Mouse (Mus musculus): ENCODE data around the gene Zfp523. TPM values are rescaled to one million over a fixed set of nuclear protein-coding genes. Genes with fewer than 3 reads are reported as not detected.

Gene Zfp523
- total and polyA plus RNA-seq, 3 experiments = 29.5 to 53.0 TPM; not detected in 1

- H3K9ac ChIP-seq (ENCODE audit: control insufficient read depth, low read depth, low read length, poor library complexity, severe bottlenecking) = peak overlapping the region; percentile 11
- H3K36me3 ChIP-seq (ENCODE audit: control insufficient read depth in 1 of 2, insufficient read depth in 2 of 2, low read length in 2 of 2) = peaks cover 0 to 2% of the 10 kb centered on the region in 2 experiments; a peak in 1 of 4 replicates
- peaks cover 3 to 9% of the 10 kb centered on the region in 2 experiments; a peak in 3 of 4 replicates for H3K4me1 ChIP-seq (ENCODE audit: control insufficient read depth in 1 of 2, insufficient read depth in 2 of 2, low read length in 2 of 2)
- no peak overlapping the region for H3K4me3 ChIP-seq (ENCODE audit: control insufficient read depth in 1 of 2, insufficient read depth in 1 of 2, low read depth in 2 of 2, low read length in 2 of 2)
- DNase-seq (ENCODE audit: low read depth, low spot score) = no peak
- peaks cover 5% of the 10 kb centered on the region; the same call in 1 of the 2 replicates for H3K79me2 ChIP-seq (ENCODE audit: control insufficient read depth, insufficient read depth, low read length, poor library complexity)
- H3K27me3 ChIP-seq (ENCODE audit: control insufficient read depth in 1 of 2, insufficient read depth in 2 of 2, low read length in 2 of 2) = no peaks in the 10 kb centered on the region
- TF ChIP-seq ZMIZ1 (IDR thresholded peaks at IDR 0.05; ENCODE audit: low read depth, low read length) = no peak
- no peak for TF ChIP-seq ZKSCAN1 (IDR thresholded peaks at IDR 0.05; ENCODE audit: low read depth, low read length)
- no peak for TF ChIP-seq CTCF (IDR thresholded peaks at IDR 0.05 in 2 of 3, conservative IDR thresholded peaks at IDR 0.05 in 1 of 3; ENCODE audit: control insufficient read depth in 1 of 3, insufficient read depth in 1 of 3, low read depth in 2 of 3, low read length in 3 of 3, poor library complexity in 1 of 3, severe bottlenecking in 1 of 3)
- TF ChIP-seq CHD1 (IDR thresholded peaks at IDR 0.05; ENCODE audit: low read depth, low read length) = no peak
- TF ChIP-seq USF1 (IDR thresholded peaks at IDR 0.05; ENCODE audit: low read depth, low read length) = no peak
- TF ChIP-seq UBTF (IDR thresholded peaks at IDR 0.05; ENCODE audit: borderline replicate concordance, insufficient read depth, low read depth, low read length) = no peak
- no peak for TF ChIP-seq TCF12 (IDR thresholded peaks at IDR 0.05; ENCODE audit: low read depth, low read length)
- H3K9me3 ChIP-seq (replicated peaks; ENCODE audit: insufficient read depth, low read length) = no peaks in the 10 kb centered on the region
- no peak overlapping the region for H3K27ac ChIP-seq (ENCODE audit: control insufficient read depth, low read depth, low read length)
Measured at GRCm38 (mm10) chr17:28172690-28173089, 4.2 kb upstream of the Zfp523 start.

- Histone ChIP-seq H3K9me3 (replicated peaks; ENCODE audit: insufficient read depth, low read length) (no peaks in the 10 kb centered on the region), H3K9ac (ENCODE audit: control insufficient read depth, low read depth, low read length, poor library complexity, severe bottlenecking) (peak overlapping the region; percentile 97), H3K27me3 (ENCODE audit: control insufficient read depth in 1 of 2, insufficient read depth in 2 of 2, low read length in 2 of 2) (no peaks in the 10 kb centered on the region), H3K4me3 (ENCODE audit: control insufficient read depth in 1 of 2, insufficient read depth in 1 of 2, low read depth in 2 of 2, low read length in 2 of 2) (peak overlapping the region; percentile 75 to 82), H3K79me2 (ENCODE audit: control insufficient read depth, insufficient read depth, low read length, poor library complexity) (peaks cover 5% of the 10 kb centered on the region; the same call in 1 of the 2 replicates), H3K4me1 (ENCODE audit: control insufficient read depth in 1 of 2, insufficient read depth in 2 of 2, low read length in 2 of 2) (peaks cover 3 to 9% of the 10 kb centered on the region in 2 experiments; a peak in 2 of 4 replicates), H3K27ac (ENCODE audit: control insufficient read depth, low read depth, low read length) (peak overlapping the region; percentile 57), H3K36me3 (ENCODE audit: control insufficient read depth in 1 of 2, insufficient read depth in 2 of 2, low read length in 2 of 2) (peaks cover 0 to 4% of the 10 kb centered on the region in 2 experiments; a peak in 2 of 4 replicates)
- DNase-seq (ENCODE audit: low read depth, low spot score) = no peak
- TF ChIP-seq MAX (IDR thresholded peaks at IDR 0.05; ENCODE audit: low read length) (0 out of 2 replicates have a peak, but pooled peaks have one; percentile 6), ZKSCAN1 (IDR thresholded peaks at IDR 0.05; ENCODE audit: low read depth, low read length) (no peak), POLR2A (IDR thresholded peaks at IDR 0.05; ENCODE audit: control insufficient read depth in 1 of 2, insufficient read depth in 1 of 2, low read depth in 1 of 2, low read length in 2 of 2, poor library complexity in 1 of 2) (peak in 1 of 2 experiments; percentile 5; a peak in 1 of 4 replicates)
Measured at GRCm38 (mm10) chr17:28177540-28178046, 664 bp downstream of the Zfp523 start.

GRCm38 (mm10) chr17:28180331-28180730 is 3.4 kb downstream of the Zfp523 start:
- Histone ChIP-seq H3K4me3 (ENCODE audit: control insufficient read depth in 1 of 2, insufficient read depth in 1 of 2, low read depth in 2 of 2, low read length in 2 of 2) (no peak overlapping the region), H3K9ac (ENCODE audit: control insufficient read depth, low read depth, low read length, poor library complexity, severe bottlenecking) (no peak overlapping the region), H3K9me3 (replicated peaks; ENCODE audit: insufficient read depth, low read length) (no peaks in the 10 kb centered on the region), H3K36me3 (ENCODE audit: control insufficient read depth in 1 of 2, insufficient read depth in 2 of 2, low read length in 2 of 2) (peaks cover 0 to 2% of the 10 kb centered on the region in 2 experiments; a peak in 1 of 4 replicates), H3K4me1 (ENCODE audit: control insufficient read depth in 1 of 2, insufficient read depth in 2 of 2, low read length in 2 of 2) (no peaks in the 10 kb centered on the region; a peak in 1 of 4 replicates), H3K27ac (ENCODE audit: control insufficient read depth, low read depth, low read length) (no peak overlapping the region), H3K27me3 (ENCODE audit: control insufficient read depth in 1 of 2, insufficient read depth in 2 of 2, low read length in 2 of 2) (no peaks in the 10 kb centered on the region), H3K79me2 (ENCODE audit: control insufficient read depth, insufficient read depth, low read length, poor library complexity) (peaks cover 5% of the 10 kb centered on the region; the same call in 1 of the 2 replicates)
- DNase-seq (ENCODE audit: low read depth, low spot score) = no peak
- TF ChIP-seq KAT2A (conservative IDR thresholded peaks at IDR 0.05; ENCODE audit: low read depth, low read length) (no peak), ZNF384 (IDR thresholded peaks at IDR 0.05; ENCODE audit: low read depth, low read length) (no peak), POLR2A (IDR thresholded peaks at IDR 0.05; ENCODE audit: control insufficient read depth in 1 of 2, insufficient read depth in 1 of 2, low read depth in 1 of 2, low read length in 2 of 2, poor library complexity in 1 of 2) (no peak), JUND (IDR thresholded peaks at IDR 0.05; ENCODE audit: low read depth, low read length) (no peak), SMC3 (IDR thresholded peaks at IDR 0.05; ENCODE audit: low read depth, low read length) (no peak), TCF12 (IDR thresholded peaks at IDR 0.05; ENCODE audit: low read depth, low read length) (no peak), GABPA (IDR thresholded peaks at IDR 0.05; ENCODE audit: low read depth, low read length) (no peak), ZC3H11A (IDR thresholded peaks at IDR 0.05; ENCODE audit: low read depth, low read length) (no peak), GATA1 (IDR thresholded peaks at IDR 0.05; ENCODE audit: low read depth, low read length) (no peak), CHD1 (IDR thresholded peaks at IDR 0.05; ENCODE audit: low read depth, low read length) (no peak), HCFC1 (IDR thresholded peaks at IDR 0.05; ENCODE audit: low read depth, low read length) (no peak)
